Mouse (Mus musculus): ENCODE measurements around the gene Tmppe. TPM values are rescaled to one million over a fixed set of nuclear protein-coding genes. Genes with fewer than 3 reads are reported as not detected.

Gene Tmppe
- polyA plus RNA-seq, 1 experiment from 2014 or later, result 5.3 TPM

- DNase-seq (ENCODE audit: low spot score) (no peak), ATAC-seq (replicated peaks; ENCODE audit: low FRiP score) (no peak)
- Histone ChIP-seq H3K9me3 (ENCODE audit: control insufficient read depth, low read length) (no peaks in the 10 kb centered on the region), H3K4me2 (no peak overlapping the region), H3K4me3 (ENCODE audit: low read depth, low read length) (no peak overlapping the region), H3K27me3 (replicated peaks; ENCODE audit: control insufficient read depth, insufficient read depth, low read length) (no peaks in the 10 kb centered on the region), H3K27ac (ENCODE audit: low read depth, low read length) (no peak overlapping the region), H3K9ac (ENCODE audit: low read depth, low read length) (no peak overlapping the region), H3K4me1 (replicated peaks; ENCODE audit: control insufficient read depth, insufficient read depth, low read length) (no peaks in the 10 kb centered on the region), H3K36me3 (ENCODE audit: control insufficient read depth, insufficient read depth, low read length) (peaks cover 38% of the 10 kb centered on the region)
- WGBS, result 94% methylated on average over 11 of the region's 11 CpGs
These were observed 9.5 kb downstream of the Tmppe start for GRCm38 (mm10) chr9:114410313-114410862.

DNA sequence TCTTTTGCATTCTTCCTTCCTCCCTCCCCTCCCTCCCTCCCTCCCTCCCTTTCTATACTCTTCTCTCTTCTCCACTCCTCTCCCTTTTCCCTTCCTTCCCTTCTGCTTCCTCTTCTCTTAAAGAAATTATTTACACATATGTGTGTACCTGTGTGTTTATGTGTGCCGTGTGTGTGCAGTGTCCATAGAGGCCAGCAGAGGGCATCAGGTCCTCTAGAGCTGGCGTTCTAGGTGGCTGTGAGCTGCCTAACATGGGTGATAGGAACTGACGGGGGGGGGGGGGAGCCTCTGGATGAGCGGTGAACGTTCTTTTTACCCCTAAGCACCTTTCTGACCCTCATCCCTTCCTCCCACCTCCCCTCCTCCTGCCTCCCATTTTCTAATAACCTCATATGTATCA lies 10.4 kb downstream of the Tmppe start:
- Histone ChIP-seq H3K27me3 (replicated peaks; ENCODE audit: control insufficient read depth, insufficient read depth, low read length) (no peaks in the 10 kb centered on the region), H3K4me1 (replicated peaks; ENCODE audit: control insufficient read depth, insufficient read depth, low read length) (no peaks in the 10 kb centered on the region), H3K4me3 (ENCODE audit: low read depth, low read length) (no peak overlapping the region), H3K9me3 (ENCODE audit: control insufficient read depth, low read length) (no peaks in the 10 kb centered on the region), H3K4me2 (no peak overlapping the region), H3K9ac (ENCODE audit: low read depth, low read length) (no peak overlapping the region), H3K36me3 (ENCODE audit: control insufficient read depth, insufficient read depth, low read length) (peaks cover 29% of the 10 kb centered on the region), H3K27ac (ENCODE audit: low read depth, low read length) (no peak overlapping the region)
- no peak for ATAC-seq (replicated peaks; ENCODE audit: low FRiP score)
- 78% methylated on average over 5 of the region's 5 CpGs for WGBS
- DNase-seq (ENCODE audit: low spot score), result no peak

GRCm38 (mm10) chr9:114412406-114412805 lies 11.5 kb downstream of the Tmppe start:
- Histone ChIP-seq H3K9ac (ENCODE audit: low read depth, low read length) (no peak overlapping the region), H3K9me3 (ENCODE audit: control insufficient read depth, low read length) (no peaks in the 10 kb centered on the region), H3K27ac (ENCODE audit: low read depth, low read length) (no peak overlapping the region), H3K36me3 (ENCODE audit: control insufficient read depth, insufficient read depth, low read length) (peaks cover 23% of the 10 kb centered on the region), H3K4me3 (ENCODE audit: low read depth, low read length) (no peak overlapping the region), H3K27me3 (replicated peaks; ENCODE audit: control insufficient read depth, insufficient read depth, low read length) (no peaks in the 10 kb centered on the region), H3K4me2 (no peak overlapping the region), H3K4me1 (replicated peaks; ENCODE audit: control insufficient read depth, insufficient read depth, low read length) (no peaks in the 10 kb centered on the region)
- DNase-seq (ENCODE audit: low spot score) (no peak), ATAC-seq (replicated peaks; ENCODE audit: low FRiP score) (no peak)
- WGBS, result 91% methylated on average over 9 of the region's 9 CpGs

DNA sequence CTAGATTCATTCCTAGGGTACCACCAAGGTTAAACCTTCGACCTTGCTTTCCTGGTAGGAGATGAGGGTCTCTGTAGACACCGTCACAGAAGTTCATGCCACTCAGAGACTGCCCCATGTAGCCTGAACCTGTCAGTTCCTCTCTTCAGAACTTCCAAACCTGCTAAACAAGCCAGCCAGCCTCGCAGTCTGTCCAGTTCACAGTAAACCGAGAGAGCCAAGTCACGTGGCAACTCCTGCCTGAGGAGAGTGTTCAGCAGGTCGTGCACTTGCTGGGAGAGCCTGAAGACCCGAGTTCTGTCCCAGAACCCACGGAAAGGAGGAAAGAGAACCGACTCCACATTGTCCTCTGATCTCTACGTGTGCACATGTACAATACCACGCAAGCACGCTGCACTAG lies 13.0 kb downstream of the Tmppe start:
- no peaks in the 10 kb centered on the region for H3K27me3 ChIP-seq (replicated peaks; ENCODE audit: control insufficient read depth, insufficient read depth, low read length)
- no peaks in the 10 kb centered on the region for H3K9me3 ChIP-seq (ENCODE audit: control insufficient read depth, low read length)
- WGBS, result 88% methylated on average over 12 of the region's 12 CpGs
- no peak for ATAC-seq (replicated peaks; ENCODE audit: low FRiP score)
- H3K4me3 ChIP-seq (ENCODE audit: low read depth, low read length), result no peak overlapping the region
- no peak for DNase-seq (ENCODE audit: low spot score)
- no peaks in the 10 kb centered on the region for H3K4me1 ChIP-seq (replicated peaks; ENCODE audit: control insufficient read depth, insufficient read depth, low read length)
- no peak overlapping the region for H3K9ac ChIP-seq (ENCODE audit: low read depth, low read length)
- no peak overlapping the region for H3K27ac ChIP-seq (ENCODE audit: low read depth, low read length)
- H3K36me3 ChIP-seq (ENCODE audit: control insufficient read depth, insufficient read depth, low read length), result peaks cover 18% of the 10 kb centered on the region
- H3K4me2 ChIP-seq, result no peak overlapping the region

- DNase-seq (ENCODE audit: low spot score) (peak; percentile 50), ATAC-seq (replicated peaks; ENCODE audit: low FRiP score) (no peak; the same call in 1 of the 2 replicates)
- 21% methylated on average over 11 of the region's 11 CpGs for WGBS
- no peaks in the 10 kb centered on the region for H3K9me3 ChIP-seq (ENCODE audit: control insufficient read depth, low read length)
- H3K27ac ChIP-seq (ENCODE audit: low read depth, low read length), result no peak overlapping the region
- H3K4me1 ChIP-seq (replicated peaks; ENCODE audit: control insufficient read depth, insufficient read depth, low read length), result no peaks in the 10 kb centered on the region
- H3K4me2 ChIP-seq, result no peak overlapping the region
- H3K27me3 ChIP-seq (replicated peaks; ENCODE audit: control insufficient read depth, insufficient read depth, low read length), result no peaks in the 10 kb centered on the region
- H3K4me3 ChIP-seq (ENCODE audit: low read depth, low read length), result no peak overlapping the region
- peaks cover 8% of the 10 kb centered on the region for H3K36me3 ChIP-seq (ENCODE audit: control insufficient read depth, insufficient read depth, low read length)
- H3K9ac ChIP-seq (ENCODE audit: low read depth, low read length), result no peak overlapping the region
These were observed 14.8 kb downstream of the Tmppe start for GRCm38 (mm10) chr9:114415701-114416100.

- Histone ChIP-seq H3K36me3 (ENCODE audit: control insufficient read depth, insufficient read depth, low read length) (peaks cover 3% of the 10 kb centered on the region; the same call in 1 of the 2 replicates), H3K4me1 (replicated peaks; ENCODE audit: control insufficient read depth, insufficient read depth, low read length) (no peaks in the 10 kb centered on the region), H3K27me3 (replicated peaks; ENCODE audit: control insufficient read depth, insufficient read depth, low read length) (no peaks in the 10 kb centered on the region), H3K9ac (ENCODE audit: low read depth, low read length) (no peak overlapping the region), H3K4me3 (ENCODE audit: low read depth, low read length) (no peak overlapping the region), H3K27ac (ENCODE audit: low read depth, low read length) (no peak overlapping the region), H3K9me3 (ENCODE audit: control insufficient read depth, low read length) (no peaks in the 10 kb centered on the region), H3K4me2 (no peak overlapping the region)
- DNase-seq (ENCODE audit: low spot score), result no peak
- no peak for ATAC-seq (replicated peaks; ENCODE audit: low FRiP score)
- 87% methylated on average over 21 of the region's 21 CpGs for WGBS
These were observed 16.0 kb downstream of the Tmppe start for GRCm38 (mm10) chr9:114416646-114417517.

DNA sequence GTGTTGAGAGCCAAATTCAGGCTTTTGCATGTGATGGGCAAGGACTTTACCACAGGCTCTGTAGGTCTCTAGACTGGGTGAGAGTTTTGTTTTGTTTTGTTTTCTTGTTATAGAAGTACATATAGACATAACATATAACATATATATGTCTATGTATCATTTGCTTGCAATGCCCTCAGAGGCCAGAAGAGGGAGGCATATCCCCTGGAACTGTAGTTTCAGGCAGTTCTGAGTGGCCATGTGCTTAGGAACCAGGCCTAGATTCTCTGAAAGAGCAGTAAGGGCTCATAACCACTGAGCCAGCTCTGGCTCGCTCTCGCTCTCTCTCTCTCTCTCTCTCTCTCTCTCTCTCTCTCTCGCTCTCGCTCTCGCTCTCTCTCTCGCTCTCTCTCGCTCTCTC lies 17.3 kb downstream of the Tmppe start:
- Histone ChIP-seq H3K9me3 (ENCODE audit: control insufficient read depth, low read length) (no peaks in the 10 kb centered on the region), H3K4me1 (replicated peaks; ENCODE audit: control insufficient read depth, insufficient read depth, low read length) (no peaks in the 10 kb centered on the region), H3K36me3 (ENCODE audit: control insufficient read depth, insufficient read depth, low read length) (no peaks in the 10 kb centered on the region; the same call in 1 of the 2 replicates), H3K9ac (ENCODE audit: low read depth, low read length) (no peak overlapping the region), H3K4me2 (no peak overlapping the region), H3K4me3 (ENCODE audit: low read depth, low read length) (no peak overlapping the region), H3K27ac (ENCODE audit: low read depth, low read length) (no peak overlapping the region), H3K27me3 (replicated peaks; ENCODE audit: control insufficient read depth, insufficient read depth, low read length) (no peaks in the 10 kb centered on the region)
- DNase-seq (ENCODE audit: low spot score), result peak; percentile 58
- peak; percentile 46 for ATAC-seq (replicated peaks; ENCODE audit: low FRiP score)
- WGBS, result 91% methylated on average over 7 of the region's 7 CpGs

DNA sequence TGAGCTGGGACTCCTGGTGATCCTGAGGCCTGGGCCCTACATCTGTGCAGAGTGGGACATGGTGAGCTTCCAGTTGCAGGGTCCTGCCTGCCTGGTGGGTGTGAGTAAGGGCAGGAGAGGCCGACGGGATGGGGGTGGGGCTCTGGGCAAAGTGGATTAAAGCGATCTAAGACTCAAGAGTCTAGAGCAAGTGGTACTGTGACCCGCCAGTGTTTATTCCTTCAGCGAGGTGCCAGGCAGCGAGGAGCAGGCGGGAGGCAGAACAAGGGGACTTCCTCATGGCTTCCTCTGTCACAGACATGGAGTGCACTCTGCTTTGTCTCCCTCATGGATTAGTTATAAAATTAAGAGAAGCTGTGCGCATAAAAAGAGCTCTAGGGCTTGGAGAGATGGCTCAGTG lies 19.5 kb downstream of the Tmppe start:
- 79% methylated on average over 8 of the region's 8 CpGs for WGBS
- H3K27ac ChIP-seq (ENCODE audit: low read depth, low read length), result no peak overlapping the region
- H3K4me1 ChIP-seq (replicated peaks; ENCODE audit: control insufficient read depth, insufficient read depth, low read length), result no peaks in the 10 kb centered on the region
- peaks cover 1% of the 10 kb centered on the region for H3K9me3 ChIP-seq (ENCODE audit: control insufficient read depth, low read length)
- no peak overlapping the region for H3K9ac ChIP-seq (ENCODE audit: low read depth, low read length)
- H3K27me3 ChIP-seq (replicated peaks; ENCODE audit: control insufficient read depth, insufficient read depth, low read length), result no peaks in the 10 kb centered on the region
- no peak overlapping the region for H3K4me2 ChIP-seq
- H3K4me3 ChIP-seq (ENCODE audit: low read depth, low read length), result no peak overlapping the region
- H3K36me3 ChIP-seq (ENCODE audit: control insufficient read depth, insufficient read depth, low read length), result peaks cover 5% of the 10 kb centered on the region
- no peak for ATAC-seq (replicated peaks; ENCODE audit: low FRiP score)
- DNase-seq (ENCODE audit: low spot score), result no peak

- H3K4me2 ChIP-seq, result no peak overlapping the region
- no peaks in the 10 kb centered on the region for H3K4me1 ChIP-seq (replicated peaks; ENCODE audit: control insufficient read depth, insufficient read depth, low read length)
- no peak overlapping the region for H3K9ac ChIP-seq (ENCODE audit: low read depth, low read length)
- H3K9me3 ChIP-seq (ENCODE audit: control insufficient read depth, low read length), result peaks cover 5% of the 10 kb centered on the region
- no peak overlapping the region for H3K27ac ChIP-seq (ENCODE audit: low read depth, low read length)
- no peak overlapping the region for H3K4me3 ChIP-seq (ENCODE audit: low read depth, low read length)
- H3K27me3 ChIP-seq (replicated peaks; ENCODE audit: control insufficient read depth, insufficient read depth, low read length), result no peaks in the 10 kb centered on the region
- DNase-seq (ENCODE audit: low spot score) (no peak), ATAC-seq (replicated peaks; ENCODE audit: low FRiP score) (no peak)
- 64% methylated on average over 3 of the region's 3 CpGs for WGBS
- peaks cover 9% of the 10 kb centered on the region for H3K36me3 ChIP-seq (ENCODE audit: control insufficient read depth, insufficient read depth, low read length)
These were observed 20.1 kb downstream of the Tmppe start for GRCm38 (mm10) chr9:114421045-114421444.

Measured in liver, embryonic 11.5 days (tissue).